Mouse (Mus musculus): ENCODE measurements around the gene Osbpl9. TPM values are rescaled to one million over a fixed set of nuclear protein-coding genes. Genes with fewer than 3 reads are reported as not detected.

Osbpl9 gene
- 10 to 100 TPM in 1 of 2 experiments, 1 to 10 TPM in 1; 4.2 to 34.7 TPM for polyA plus RNA-seq (2012; fragmentation: generic; extraction: Trizol)

GRCm38 (mm10) chr4:109201582-109202424 is at the start of gene Osbpl9:
Osbpl9 (minus strand) TSS chr4:109202272.

GRCm38 (mm10) chr4:109234185-109234584 is 32.1 kb upstream of the Osbpl9 start, which contains the start of gene Calr4:
Calr4 (plus strand) TSS chr4:109234485.

Other genes with a start within 250 kb of the Osbpl9 start
- gene Nrd1, start 201.6 kb downstream of the Osbpl9 start, polyA plus RNA-seq (2012; fragmentation: generic; extraction: Trizol), result 10 to 100 TPM in 1 of 2 experiments, 1 to 10 TPM in 1; 5.9 to 35.4 TPM
- gene Calr4, start 32.2 kb upstream of the Osbpl9 start, polyA plus RNA-seq (2012; fragmentation: generic; extraction: Trizol), result under 1 TPM; 0.04 to 0.47 TPM
- gene Eps15, start 78.0 kb upstream of the Osbpl9 start, polyA plus RNA-seq (2012; fragmentation: generic; extraction: Trizol), result 10 to 100 TPM in 1 of 2 experiments, 1 to 10 TPM in 1; 1.3 to 10.4 TPM
- gene Ttc39a, start 204.4 kb upstream of the Osbpl9 start, polyA plus RNA-seq (2012; fragmentation: generic; extraction: Trizol), result under 1 TPM; 0.53 to 0.72 TPM

All from C3H10T1/2 (cell line).